Mouse (Mus musculus): ENCODE results near the gene Ephx3. TPM values are rescaled to one million over a fixed set of nuclear protein-coding genes. Genes with fewer than 3 reads are reported as not detected.
"Not testable (repeated sequence)": the region's sequence is repeated elsewhere in the genome, so short reads cannot be mapped to it uniquely, and the experiment has no call there.

Ephx3 gene
- polyA plus RNA-seq (2015; fragmentation: Nextera tagmentation; extraction: Ambion mirVana): 0.20 TPM in 1 of 2 replicates, not detected in the other

DNA sequence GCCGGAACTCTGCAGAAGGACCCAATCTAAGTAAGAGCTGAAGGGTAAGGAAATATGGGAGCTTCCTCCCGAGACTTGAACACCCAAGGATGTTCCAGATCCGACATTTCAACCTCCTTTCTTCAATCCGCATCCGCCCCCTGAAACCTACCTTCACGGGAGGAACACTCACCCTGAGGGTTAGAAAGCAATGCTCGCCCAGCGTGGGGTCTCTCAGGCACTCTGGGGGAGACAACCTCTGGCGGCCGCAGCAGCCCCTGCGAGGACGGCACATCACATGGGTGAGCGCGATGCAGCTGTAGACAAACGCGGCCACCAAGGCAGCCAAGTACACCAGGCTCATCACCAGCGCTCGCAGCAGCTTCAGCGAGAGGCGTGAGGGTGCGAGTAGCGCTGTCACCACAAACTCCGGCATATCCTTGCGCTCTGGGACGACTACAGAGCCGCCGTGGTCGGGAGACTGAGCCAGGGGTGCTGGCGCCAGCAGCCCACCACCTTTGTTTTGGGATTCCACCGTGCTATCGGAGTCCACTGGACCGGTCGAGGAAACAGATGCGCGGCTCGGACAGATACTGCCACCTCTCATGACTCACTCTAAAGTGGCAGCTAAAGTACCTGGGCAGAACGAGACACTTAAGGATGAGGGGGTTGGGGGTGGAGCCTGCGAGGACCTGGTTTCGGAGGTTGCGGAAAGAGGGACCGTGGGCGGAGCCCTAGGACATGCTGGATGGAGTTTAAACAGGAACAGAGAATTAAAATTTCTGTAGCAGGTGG lies at the start of gene Ephx3:
Ephx3 (minus strand) TSS at position 687 of the 774 bp plus-strand sequence.
- peak within 1 kb of the TSS; percentile 64 for H3K9ac ChIP-seq
- H3K36me3 ChIP-seq: no peaks in the 10 kb centered on the region
- peaks cover 27% of the 10 kb centered on the region for H3K27me3 ChIP-seq
- peak; percentile 60; the same call in 1 of the 2 replicates for ATAC-seq (ENCODE audit: low read depth)
- H3K9me3 ChIP-seq: no peaks in the 10 kb centered on the region
- H3K4me3 ChIP-seq: peak within 1 kb of the TSS; percentile 37
- peaks cover 14% of the 10 kb centered on the region for H3K4me1 ChIP-seq (replicated peaks)
- H3K27ac ChIP-seq (replicated peaks): no peak within 1 kb of the TSS
- peak within 1 kb of the TSS; percentile 75 for H3K4me2 ChIP-seq
- 7% methylated on average over 42 of the region's 42 CpGs for WGBS

- Histone ChIP-seq H3K4me2 (no peak overlapping the region), H3K9me3 (no peaks in the 10 kb centered on the region), H3K27me3 (no peaks in the 10 kb centered on the region), H3K36me3 (peaks cover 9% of the 10 kb centered on the region; the same call in 1 of the 2 replicates), H3K4me1 (replicated peaks) (peaks cover 14% of the 10 kb centered on the region), H3K4me3 (no peak overlapping the region), H3K27ac (replicated peaks) (no peak overlapping the region), H3K9ac (no peak overlapping the region)
- no peak for ATAC-seq (ENCODE audit: low read depth)
- 90% methylated on average over 1 of the region's 1 CpGs for WGBS
Measured at GRCm38 (mm10) chr17:32238589-32238988, 49.2 kb upstream of the Ephx3 start.

DNA sequence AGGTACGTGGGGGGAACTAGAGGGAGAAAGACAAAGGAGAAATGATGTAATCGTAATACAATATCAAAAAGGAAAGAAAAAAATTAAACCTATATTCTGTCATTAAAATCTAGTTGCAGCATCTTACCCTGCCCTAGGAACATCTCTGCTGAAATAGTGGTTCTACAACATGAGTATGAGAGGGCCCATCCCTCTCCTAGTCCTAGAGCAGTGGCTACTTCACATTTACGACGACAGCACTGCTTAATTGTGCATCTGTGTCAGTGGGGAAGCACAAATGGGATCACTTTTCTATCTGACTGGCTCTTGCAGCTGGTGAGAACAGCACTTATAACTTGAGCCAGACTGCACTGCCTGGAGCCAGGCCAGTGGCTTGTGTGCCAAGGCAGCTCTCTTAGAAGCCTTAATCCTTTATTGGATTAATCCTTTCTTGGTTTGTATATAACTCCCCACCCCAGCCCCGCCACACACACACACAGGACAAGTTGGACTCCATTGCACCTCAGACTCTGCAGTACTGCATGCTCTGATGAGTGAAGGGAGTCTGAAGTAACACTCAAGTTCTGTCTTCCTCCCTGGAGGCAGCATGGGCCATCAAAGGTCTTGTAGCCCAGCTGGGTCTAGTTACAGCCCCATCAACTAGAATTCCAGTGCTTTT lies 46.3 kb upstream of the Ephx3 start:
- Histone ChIP-seq H3K4me1 (replicated peaks) (peaks cover 14% of the 10 kb centered on the region), H3K4me3 (no peak overlapping the region), H3K27me3 (no peaks in the 10 kb centered on the region), H3K4me2 (no peak overlapping the region), H3K9ac (no peak overlapping the region), H3K36me3 (peaks cover 5% of the 10 kb centered on the region; the same call in 1 of the 2 replicates), H3K9me3 (no peaks in the 10 kb centered on the region), H3K27ac (replicated peaks) (peak overlapping the region; percentile 73)
- peak; percentile 78 for ATAC-seq (ENCODE audit: low read depth)
- WGBS: 53% methylated on average over 5 of the region's 5 CpGs

DNA sequence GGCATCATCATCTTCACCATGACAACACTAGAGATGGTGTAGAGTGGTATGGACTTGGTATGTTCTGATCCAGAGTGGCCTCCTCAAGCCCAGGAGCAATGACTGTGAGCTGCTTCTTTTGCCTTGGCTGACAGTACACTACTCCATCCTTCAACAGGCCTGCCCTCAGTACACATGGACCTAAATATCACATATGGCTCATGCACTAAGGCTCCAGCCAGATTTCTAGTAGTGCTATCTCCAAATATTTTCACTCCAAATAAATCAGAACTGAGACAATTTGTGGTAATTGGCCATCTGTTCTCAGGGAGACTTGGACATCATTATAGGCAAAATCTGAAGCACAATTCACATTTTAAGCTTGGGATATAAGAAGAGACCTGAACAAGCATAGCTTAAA lies 43.8 kb upstream of the Ephx3 start:
- ATAC-seq (ENCODE audit: low read depth): no peak
- Histone ChIP-seq H3K9ac (no peak overlapping the region), H3K27me3 (no peaks in the 10 kb centered on the region), H3K4me2 (no peak overlapping the region), H3K27ac (replicated peaks) (no peak overlapping the region), H3K9me3 (no peaks in the 10 kb centered on the region), H3K4me3 (no peak overlapping the region), H3K36me3 (peaks cover 17% of the 10 kb centered on the region), H3K4me1 (replicated peaks) (peaks cover 14% of the 10 kb centered on the region)

DNA sequence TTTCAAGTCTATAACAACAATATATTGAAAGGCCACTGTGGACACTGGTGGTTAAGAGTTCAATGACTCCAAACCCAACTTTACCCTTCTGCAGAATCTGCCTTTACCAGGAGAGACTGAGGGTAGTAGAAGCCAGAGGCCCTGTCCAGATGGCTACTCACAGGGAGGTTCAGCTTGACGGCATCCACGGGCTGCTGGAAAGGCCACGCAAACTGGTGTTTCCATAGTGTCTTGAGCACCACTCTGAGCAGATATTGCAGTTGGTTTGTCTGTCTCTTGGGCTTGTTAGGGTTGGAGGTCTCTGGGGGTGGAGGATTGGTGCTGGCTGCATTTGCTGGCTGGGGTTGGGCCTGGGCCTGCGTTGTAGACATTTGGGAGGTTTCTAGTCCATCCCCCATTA lies 39.9 kb upstream of the Ephx3 start:
- no peaks in the 10 kb centered on the region for H3K4me1 ChIP-seq (replicated peaks)
- H3K27me3 ChIP-seq: no peaks in the 10 kb centered on the region
- ATAC-seq (ENCODE audit: low read depth): no peak
- H3K9ac ChIP-seq: no peak overlapping the region
- H3K4me2 ChIP-seq: no peak overlapping the region
- peaks cover 50% of the 10 kb centered on the region for H3K36me3 ChIP-seq
- 95% methylated on average over 4 of the region's 4 CpGs for WGBS
- no peaks in the 10 kb centered on the region for H3K9me3 ChIP-seq
- no peak overlapping the region for H3K27ac ChIP-seq (replicated peaks)
- no peak overlapping the region for H3K4me3 ChIP-seq

DNA sequence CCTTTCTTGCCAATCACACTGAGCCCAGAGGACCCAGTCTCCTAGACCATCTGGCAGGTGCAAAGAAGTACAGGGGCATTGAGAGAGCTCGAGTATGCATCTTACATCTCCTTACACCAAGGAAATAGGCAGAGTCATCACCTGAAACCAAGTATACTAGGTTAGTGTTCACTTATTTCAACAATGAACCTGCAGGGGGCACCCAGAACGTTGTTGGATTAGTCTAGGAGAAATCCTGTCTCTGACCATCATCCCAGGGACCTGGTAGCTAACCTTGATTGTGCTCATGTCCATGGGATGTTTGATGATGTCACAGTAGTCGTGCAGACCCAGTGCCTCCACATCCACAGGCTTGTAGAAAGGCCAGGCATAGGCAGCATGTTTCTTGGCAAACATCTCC lies 31.5 kb upstream of the Ephx3 start:
- H3K9ac ChIP-seq: no peak overlapping the region
- no peak overlapping the region for H3K4me3 ChIP-seq
- peaks cover 90% of the 10 kb centered on the region for H3K36me3 ChIP-seq
- no peak for ATAC-seq (ENCODE audit: low read depth)
- WGBS: 74% methylated on average over 3 of the region's 3 CpGs
- H3K4me1 ChIP-seq (replicated peaks): no peaks in the 10 kb centered on the region
- H3K27ac ChIP-seq (replicated peaks): no peak overlapping the region
- H3K9me3 ChIP-seq: no peaks in the 10 kb centered on the region
- no peaks in the 10 kb centered on the region for H3K27me3 ChIP-seq
- H3K4me2 ChIP-seq: no peak overlapping the region

DNA sequence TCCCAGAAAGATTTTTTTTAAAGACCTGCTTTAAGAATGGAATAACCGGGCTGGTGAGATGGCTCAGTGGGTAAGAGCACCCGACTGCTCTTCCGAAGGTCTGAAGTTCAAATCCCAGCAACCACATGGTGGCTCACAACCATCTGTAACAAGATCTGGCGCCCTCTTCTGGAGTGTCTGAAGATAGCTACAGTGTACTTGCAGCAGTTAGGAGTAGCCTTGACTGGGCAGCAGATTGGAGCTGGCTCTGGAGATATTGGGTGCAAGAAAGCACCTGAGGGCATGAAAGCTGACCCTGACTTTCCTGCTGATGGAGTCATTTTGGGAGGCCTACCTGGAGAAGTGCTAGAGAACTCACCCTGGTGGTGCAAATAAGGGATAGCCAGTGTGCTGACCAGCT lies 26.2 kb upstream of the Ephx3 start:
- not testable (repeated sequence) for H3K27me3 ChIP-seq; H3K4me3 ChIP-seq; H3K4me1 ChIP-seq (replicated peaks); H3K27ac ChIP-seq (replicated peaks); H3K9me3 ChIP-seq; H3K9ac ChIP-seq; H3K4me2 ChIP-seq; ATAC-seq (ENCODE audit: low read depth)
- H3K36me3 ChIP-seq: peaks cover 90% of the 10 kb centered on the region
- WGBS: 74% methylated on average over 4 of the region's 4 CpGs

GRCm38 (mm10) chr17:32211554-32211953 lies 22.2 kb upstream of the Ephx3 start:
- H3K9ac ChIP-seq: not testable (repeated sequence)

DNA sequence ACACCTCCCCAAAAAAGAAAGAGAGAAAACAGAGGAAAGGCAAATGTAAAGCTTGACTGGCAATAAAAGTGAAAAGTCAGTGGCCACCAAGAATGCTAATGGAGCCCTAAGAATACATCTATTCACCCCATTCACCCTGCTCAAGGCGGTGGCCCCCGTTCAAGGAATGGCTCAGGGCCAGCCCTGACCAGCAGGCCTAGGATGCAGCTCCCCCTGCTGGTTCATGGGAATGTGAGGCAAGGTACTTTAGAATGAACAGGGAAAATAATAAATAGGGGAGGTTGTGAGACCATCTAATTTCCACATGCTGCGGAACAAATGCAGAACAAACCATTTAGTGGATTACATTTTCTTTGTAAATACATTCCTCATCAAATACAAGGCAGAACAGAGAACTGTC lies 20.4 kb upstream of the Ephx3 start:
- Histone ChIP-seq H3K9me3 (no peaks in the 10 kb centered on the region), H3K27ac (replicated peaks) (0 out of 2 replicates have a peak overlapping the region, but pooled peaks have one; percentile 59), H3K4me1 (replicated peaks) (peaks cover 18% of the 10 kb centered on the region; the same call in 1 of the 2 replicates), H3K4me3 (no peak overlapping the region), H3K27me3 (no peaks in the 10 kb centered on the region), H3K36me3 (peaks cover 97% of the 10 kb centered on the region), H3K9ac (no peak overlapping the region), H3K4me2 (no peak overlapping the region)
- ATAC-seq (ENCODE audit: low read depth): peak; percentile 58; the same call in 1 of the 2 replicates
- 33% methylated on average over 3 of the region's 3 CpGs for WGBS

More at GRCm38 (mm10) chr17:32211554-32211953, 22.2 kb upstream of the Ephx3 start:
- peaks cover 18% of the 10 kb centered on the region; the same call in 1 of the 2 replicates for H3K4me1 ChIP-seq (replicated peaks)
- H3K36me3 ChIP-seq: peaks cover 98% of the 10 kb centered on the region
- 0 out of 2 replicates have a peak overlapping the region, but pooled peaks have one; percentile 9 for H3K27ac ChIP-seq (replicated peaks)
- not testable (repeated sequence) for H3K9me3 ChIP-seq; H3K4me2 ChIP-seq; H3K4me3 ChIP-seq; H3K27me3 ChIP-seq; ATAC-seq (ENCODE audit: low read depth)
- 94% methylated on average over 6 of the region's 6 CpGs for WGBS

DNA sequence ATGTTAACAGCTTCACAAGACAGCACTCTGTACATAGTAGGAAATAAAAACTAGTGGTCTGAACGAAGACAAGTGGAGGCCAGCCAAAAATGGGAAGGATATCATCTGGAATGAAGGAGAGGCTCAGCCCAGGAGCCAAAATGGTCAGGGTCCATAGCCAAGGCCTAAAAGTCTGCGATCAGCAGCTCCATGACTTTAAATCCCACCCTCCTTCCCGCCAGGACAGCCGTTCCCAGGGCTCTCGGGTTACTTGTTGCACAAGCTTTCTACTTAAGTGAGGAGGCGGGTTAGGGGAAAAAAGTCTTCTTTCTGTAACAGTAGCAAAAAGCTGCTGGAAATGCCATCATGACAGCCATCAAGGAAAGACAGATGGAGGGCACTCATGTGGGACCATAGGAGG lies 19.8 kb upstream of the Ephx3 start:
- WGBS: 69% methylated on average over 6 of the region's 6 CpGs
- Histone ChIP-seq H3K4me2 (no peak overlapping the region), H3K27me3 (no peaks in the 10 kb centered on the region), H3K4me1 (replicated peaks) (peaks cover 18% of the 10 kb centered on the region; the same call in 1 of the 2 replicates), H3K36me3 (peaks cover 97% of the 10 kb centered on the region), H3K27ac (replicated peaks) (peak overlapping the region; percentile 59), H3K9me3 (no peaks in the 10 kb centered on the region), H3K9ac (no peak overlapping the region), H3K4me3 (no peak overlapping the region)
- no peak for ATAC-seq (ENCODE audit: low read depth)

DNA sequence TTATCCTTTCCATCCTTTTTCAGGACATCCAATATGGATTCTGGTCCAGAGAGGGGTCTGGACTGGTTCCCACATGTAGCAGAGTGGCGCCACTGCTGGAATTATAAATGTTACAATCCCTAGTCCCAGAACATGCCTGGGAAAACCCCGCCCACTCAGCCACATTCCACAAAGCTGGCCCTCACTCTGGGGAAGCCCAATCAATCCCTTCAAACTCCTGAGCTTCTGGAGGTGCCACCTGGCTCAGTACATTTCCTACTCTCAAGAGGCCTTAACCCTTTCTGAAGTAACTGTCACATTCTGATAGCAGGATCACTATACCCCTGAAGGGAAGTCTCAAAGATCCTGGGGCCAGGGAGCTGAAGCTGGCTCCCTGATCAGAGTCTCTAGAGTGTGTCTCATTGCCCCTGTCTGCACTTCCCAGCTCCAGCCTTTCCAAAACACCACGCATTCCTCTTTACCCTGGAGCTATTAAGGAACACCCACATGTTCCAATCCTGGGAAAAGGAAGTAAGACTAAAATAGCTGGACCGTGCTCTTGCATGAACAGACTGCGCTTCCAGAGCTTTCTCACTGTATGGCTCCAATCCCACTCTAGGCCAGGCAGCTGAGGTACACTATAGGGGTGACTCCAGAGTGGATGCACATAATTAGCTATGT lies 18.4 kb upstream of the Ephx3 start:
- no peak overlapping the region for H3K9ac ChIP-seq
- ATAC-seq (ENCODE audit: low read depth): no peak
- H3K4me2 ChIP-seq: no peak overlapping the region
- H3K27me3 ChIP-seq: no peaks in the 10 kb centered on the region
- H3K36me3 ChIP-seq: peaks cover 97% of the 10 kb centered on the region
- no peaks in the 10 kb centered on the region for H3K9me3 ChIP-seq
- 85% methylated on average over 5 of the region's 5 CpGs for WGBS
- peak overlapping the region; percentile 29; the same call in 1 of the 2 replicates for H3K27ac ChIP-seq (replicated peaks)
- peaks cover 18% of the 10 kb centered on the region; the same call in 1 of the 2 replicates for H3K4me1 ChIP-seq (replicated peaks)
- H3K4me3 ChIP-seq: no peak overlapping the region

GRCm38 (mm10) chr17:32205345-32205744 lies 16.0 kb upstream of the Ephx3 start:
- WGBS: 93% methylated on average over 3 of the region's 3 CpGs
- H3K9me3 ChIP-seq: no peaks in the 10 kb centered on the region
- H3K4me1 ChIP-seq (replicated peaks): peaks cover 18% of the 10 kb centered on the region; the same call in 1 of the 2 replicates
- peaks cover 97% of the 10 kb centered on the region for H3K36me3 ChIP-seq
- no peak overlapping the region for H3K4me2 ChIP-seq
- H3K27me3 ChIP-seq: no peaks in the 10 kb centered on the region
- no peak overlapping the region for H3K9ac ChIP-seq
- no peak overlapping the region for H3K27ac ChIP-seq (replicated peaks)
- ATAC-seq (ENCODE audit: low read depth): no peak
- H3K4me3 ChIP-seq: no peak overlapping the region
